In genomic region chr1:180427685-180428084, GRCm38 (mm10) we compare ENCODE assay signal across 10 mouse cellular contexts. TPM values are rescaled to one million over a fixed set of nuclear protein-coding genes. Genes with fewer than 3 reads are reported as not detected.
A peak's percentile ranks its signal among the peaks of the same experiment; 100 is the strongest.
DNase-seq lines count a peak whose midpoint lies in the region; ATAC-seq and TF ChIP-seq lines count a peak whose summit lies in the region.
"Had no signal": no experiment of that assay in that cellular context is flagged by ENCODE, and none has a peak within 500 bp of the region (broad histone marks: within the 10 kb centered on the region; RNA-seq: fewer than 3 reads in every experiment).

No protein-coding gene starts in this region.

- no peaks in the 10 kb centered on the region for H3K27me3 ChIP-seq in heart, adult 2 months (ENCODE audit: control insufficient read depth, insufficient read depth, low read length)
- no peaks in the 10 kb centered on the region for H3K27me3 ChIP-seq in liver, postnatal 0 days (ENCODE audit: insufficient read depth, low read length)
- peaks cover 30% of the 10 kb centered on the region for H3K27me3 ChIP-seq in liver, embryonic 12.5 days (replicated peaks)
- H3K27me3 ChIP-seq in intestine, embryonic 15.5 days (replicated peaks): no peaks in the 10 kb centered on the region
- no peaks in the 10 kb centered on the region for H3K27me3 ChIP-seq in stomach, embryonic 14.5 days (ENCODE audit: control insufficient read depth, insufficient read depth, low read length)
- H3K27me3 ChIP-seq: hindbrain, embryonic 12.5 days; midbrain, embryonic 12.5 days had no signal

- no peak overlapping the region for H3K4me3 ChIP-seq in heart, adult 2 months
- no peak overlapping the region for H3K4me3 ChIP-seq in liver, postnatal 0 days (ENCODE audit: low read depth, low read length)
- H3K4me3 ChIP-seq in liver, embryonic 12.5 days: no peak overlapping the region
- H3K4me3 ChIP-seq in intestine, embryonic 15.5 days (replicated peaks): no peak overlapping the region
- no peak overlapping the region for H3K4me3 ChIP-seq in stomach, embryonic 14.5 days (ENCODE audit: low read depth, low read length)
- H3K4me3 ChIP-seq: hindbrain, embryonic 12.5 days; midbrain, embryonic 12.5 days had no signal

- no peaks in the 10 kb centered on the region for H3K9me3 ChIP-seq in liver, postnatal 0 days (ENCODE audit: low read length)
- no peaks in the 10 kb centered on the region for H3K9me3 ChIP-seq in liver, embryonic 12.5 days (replicated peaks)
- no peaks in the 10 kb centered on the region for H3K9me3 ChIP-seq in intestine, embryonic 15.5 days
- H3K9me3 ChIP-seq in stomach, embryonic 14.5 days (ENCODE audit: control insufficient read depth, low read depth, low read length): no peaks in the 10 kb centered on the region
- H3K9me3 ChIP-seq: hindbrain, embryonic 12.5 days; midbrain, embryonic 12.5 days had no signal

- no peaks in the 10 kb centered on the region for H3K79me2 ChIP-seq in heart, adult 2 months (replicated peaks; ENCODE audit: control insufficient read depth, insufficient read depth, low read length)

- no peak for TF ChIP-seq CTCF in heart, adult 2 months (IDR thresholded peaks at IDR 0.05)
- no peak for TF ChIP-seq CTCF in liver, postnatal 0 days (IDR thresholded peaks at IDR 0.05; ENCODE audit: low read depth)

- H3K36me3 ChIP-seq in heart, adult 2 months (ENCODE audit: control insufficient read depth, insufficient read depth, low read length): peaks cover 4% of the 10 kb centered on the region
- H3K36me3 ChIP-seq in liver, postnatal 0 days (replicated peaks; ENCODE audit: insufficient read depth, low read length): no peaks in the 10 kb centered on the region
- H3K36me3 ChIP-seq in liver, embryonic 12.5 days: no peaks in the 10 kb centered on the region
- no peaks in the 10 kb centered on the region for H3K36me3 ChIP-seq in intestine, embryonic 15.5 days
- no peaks in the 10 kb centered on the region for H3K36me3 ChIP-seq in stomach, embryonic 14.5 days (ENCODE audit: control insufficient read depth, insufficient read depth, low read length)
- H3K36me3 ChIP-seq: hindbrain, embryonic 12.5 days; midbrain, embryonic 12.5 days had no signal

- H3K9ac ChIP-seq in heart, adult 2 months (ENCODE audit: low read depth, low read length): peak overlapping the region; percentile 15; the same call in 1 of the 2 replicates
- H3K9ac ChIP-seq in liver, postnatal 0 days (replicated peaks): no peak overlapping the region
- H3K9ac ChIP-seq in liver, embryonic 12.5 days: no peak overlapping the region
- H3K9ac ChIP-seq in intestine, embryonic 15.5 days: no peak overlapping the region
- no peak overlapping the region for H3K9ac ChIP-seq in stomach, embryonic 14.5 days (replicated peaks; ENCODE audit: low read depth, low read length)
- H3K9ac ChIP-seq: hindbrain, embryonic 12.5 days; midbrain, embryonic 12.5 days had no signal

- peak overlapping the region; percentile 0; the same call in 1 of the 2 replicates for H3K4me2 ChIP-seq in liver, postnatal 0 days (ENCODE audit: low read depth, low read length)
- no peak overlapping the region for H3K4me2 ChIP-seq in liver, embryonic 12.5 days
- no peak overlapping the region for H3K4me2 ChIP-seq in intestine, embryonic 15.5 days (replicated peaks)
- no peak overlapping the region for H3K4me2 ChIP-seq in stomach, embryonic 14.5 days (replicated peaks; ENCODE audit: low read depth, low read length)
- H3K4me2 ChIP-seq: hindbrain, embryonic 12.5 days; midbrain, embryonic 12.5 days had no signal

- DNase-seq in heart, adult 2 months: no peak
- no peak for DNase-seq in heart, adult 8-10 months (ENCODE audit: low spot score)
- no peak for DNase-seq in liver, postnatal 0 days
- DNase-seq in adrenal gland, adult 2 months: no peak

- 41% methylated on average over 10 of the region's 10 CpGs for WGBS in heart, adult 2 months
- WGBS in liver, postnatal 0 days (ENCODE audit: insufficient replicate concordance): 31% methylated on average over 10 of the region's 10 CpGs
- WGBS in liver, embryonic 12.5 days (ENCODE audit: insufficient replicate concordance): 45% methylated on average over 10 of the region's 10 CpGs
- 54% methylated on average over 10 of the region's 10 CpGs for WGBS in intestine, embryonic 15.5 days
- 53% methylated on average over 10 of the region's 10 CpGs for WGBS in stomach, embryonic 14.5 days

- H3K4me1 ChIP-seq in heart, adult 2 months (ENCODE audit: control insufficient read depth, insufficient read depth, low read length): peaks cover 9% of the 10 kb centered on the region
- 0 out of 2 replicates have a peak, but pooled peaks cover 4% of the 10 kb centered on the region for H3K4me1 ChIP-seq in liver, postnatal 0 days (ENCODE audit: insufficient read depth)
- peaks cover 20% of the 10 kb centered on the region for H3K4me1 ChIP-seq in liver, embryonic 12.5 days
- peaks cover 12% of the 10 kb centered on the region for H3K4me1 ChIP-seq in intestine, embryonic 15.5 days (replicated peaks)
- H3K4me1 ChIP-seq in stomach, embryonic 14.5 days (ENCODE audit: control insufficient read depth, insufficient read depth, low read length): peaks cover 12% of the 10 kb centered on the region; the same call in 1 of the 2 replicates

- peak overlapping the region; percentile 40 for H3K27ac ChIP-seq in heart, adult 2 months
- peak overlapping the region; percentile 57; the same call in 1 of the 2 replicates for H3K27ac ChIP-seq in liver, postnatal 0 days (ENCODE audit: low read depth)
- no peak overlapping the region for H3K27ac ChIP-seq in liver, embryonic 12.5 days
- peak overlapping the region; percentile 23; the same call in 1 of the 2 replicates for H3K27ac ChIP-seq in intestine, embryonic 15.5 days
- peak overlapping the region; percentile 40; the same call in 1 of the 2 replicates for H3K27ac ChIP-seq in stomach, embryonic 14.5 days (ENCODE audit: low read length)
- H3K27ac ChIP-seq: hindbrain, embryonic 12.5 days; midbrain, embryonic 12.5 days had no signal

- no peak for TF ChIP-seq POLR2A in heart, adult 2 months (IDR thresholded peaks at IDR 0.05; ENCODE audit: insufficient read depth, low read depth, low read length)

- ATAC-seq in liver, postnatal 0 days: peak; percentile 40
- no peak for ATAC-seq in liver, embryonic 12.5 days
- peak; percentile 2; the same call in 1 of the 2 replicates for ATAC-seq in intestine, embryonic 15.5 days
- ATAC-seq in stomach, embryonic 14.5 days (ENCODE audit: insufficient number of reproducible peaks, insufficient read depth, low FRiP score, low read depth): no peak
- no peak for ATAC-seq in monocyte, adult 5-6 weeks (replicated peaks; ENCODE audit: insufficient number of reproducible peaks, low FRiP score, low TSS enrichment, poor library complexity, severe bottlenecking)

- intact Hi-C loops in heart, adult 2 months (cut with DNase I): loop anchor here (1.0 to 10.0 kb wide), 2 partner anchors 159 to 573 kb away; no protein-coding TSS in a partner anchor

- no peak for TF ChIP-seq EP300 in heart, adult 2 months (IDR thresholded peaks at IDR 0.05; ENCODE audit: insufficient read depth, low read depth, low read length)
- no peak for TF ChIP-seq EP300 in liver, postnatal 0 days (IDR thresholded peaks at IDR 0.05; ENCODE audit: low read depth)

RNA-seq across cellular contexts. Expression of gene Stum, which starts 55.6 kb away (rescaled TPM):
- total RNA-seq in heart, adult 2 months (2021): 1 to 10 TPM; 2.0 to 2.8 TPM
- 3.7 and 6.0 TPM in 2 replicates for polyA plus RNA-seq in heart, adult 2 months (2012; rRNA removed)
- total RNA-seq in heart, adult 8-10 months (2022): 1 to 10 TPM; 2.4 to 3.2 (median 2.7) TPM
- polyA plus RNA-seq in liver, postnatal 0 days (2015; fragmentation: Nextera tagmentation; extraction: Ambion mirVana): 0.02 and 0.07 TPM in 2 replicates
- polyA plus RNA-seq in liver, embryonic 12.5 days (2016; fragmentation: Nextera tagmentation; extraction: Ambion mirVana): 0.07 and 0.28 TPM in 2 replicates
- 1.4 and 1.6 TPM in 2 replicates for polyA plus RNA-seq in intestine, embryonic 15.5 days (2015; fragmentation: Nextera tagmentation; extraction: Ambion mirVana)
- polyA plus RNA-seq in stomach, embryonic 14.5 days (2014; fragmentation: Nextera tagmentation; extraction: Ambion mirVana): 1.2 and 2.3 TPM in 2 replicates
- total RNA-seq in monocyte, adult 5-6 weeks (2017): not detected in 3 replicates
- under 1 TPM; 0.52 to 0.63 TPM for total RNA-seq in adrenal gland, adult 2 months (2021)
- polyA plus RNA-seq in adrenal gland, adult 2 months (2012; rRNA removed): 0.19 and 2.0 TPM in 2 replicates

Comparison
In these comparisons a context has a peak if more than half of its experiments do, and no peak if none do; other contexts are left out.
1. ATAC-seq: peak in liver, postnatal 0 days (single experiment) and intestine, embryonic 15.5 days (single experiment); none in liver, embryonic 12.5 days (single experiment), stomach, embryonic 14.5 days (single experiment) and monocyte, adult 5-6 weeks (single experiment).